Mouse (Mus musculus) T-helper 17 cell (primary cell): ENCODE results near the gene Srm.

ENCODE experiments used
- in situ Hi-C, 2 experiments: fragments of 300-600 bp; cut with MboI, MseI; formaldehyde crosslinking; loops; 1 replicate in 1 of 2; 2 replicates in 1 of 2; pipeline ENCODE4 v1.15.1; 2025; ENCODE audit warnings: high pct_unique_total_duplicates in 2 of 2

Gene Srm

GRCm38 (mm10) chr4:148600316-148600715 lies 9.0 kb downstream of the Srm start:
- in situ Hi-C loops, result loop anchor here (5.0 to 10.0 kb wide), 2 partner anchors 438 to 1414 kb away; partner anchors contain the start of genes Fbxo2 (in 1 of the 2) and Fbxo44 (in 1 of the 2)

- in situ Hi-C loops, result loop anchor here (5.0 to 10.0 kb wide), 2 partner anchors 440 to 1413 kb away; partner anchors contain the start of genes Fbxo2 (in 1 of the 2) and Fbxo44 (in 1 of the 2)
Measured at GRCm38 (mm10) chr4:148601871-148602270, 10.6 kb downstream of the Srm start.

GRCm38 (mm10) chr4:148602357-148603120 lies 11.2 kb downstream of the Srm start, which contains the start of gene Masp2:
Gene Masp2, plus strand, starts transcription at chr4:148602554.
- in situ Hi-C loops, result loop anchor here (5.0 to 10.0 kb wide), 2 partner anchors 440 to 1412 kb away; partner anchors contain the start of genes Fbxo2 (in 1 of the 2) and Fbxo44 (in 1 of the 2)

GRCm38 (mm10) chr4:148603376-148604139 lies 12.3 kb downstream of the Srm start:
- in situ Hi-C loops, result loop anchor here (5.0 to 10.0 kb wide), 2 partner anchors 441 to 1411 kb away; partner anchors contain the start of genes Fbxo2 (in 1 of the 2) and Fbxo44 (in 1 of the 2)

GRCm38 (mm10) chr4:148604141-148604540 lies 12.8 kb downstream of the Srm start:
- in situ Hi-C loops, result loop anchor here (5.0 to 10.0 kb wide), 2 partner anchors 442 to 1411 kb away; partner anchors contain the start of genes Fbxo2 (in 1 of the 2) and Fbxo44 (in 1 of the 2)

- in situ Hi-C loops, result loop anchor here (5.0 to 10.0 kb wide), 3 partner anchors 47 to 1410 kb away; partner anchors contain the start of genes Exosc10 (in 1 of the 2), Fbxo2 (in 1 of the 2) and Fbxo44 (in 1 of the 2)
Measured at GRCm38 (mm10) chr4:148604541-148605165, 13.3 kb downstream of the Srm start.

GRCm38 (mm10) chr4:148607758-148608157 lies 16.5 kb downstream of the Srm start:
- in situ Hi-C loops, result loop anchor here (5.0 to 10.0 kb wide), 2 partner anchors 50 to 1407 kb away; partner anchors contain the start of gene Exosc10 (in 1 of the 2)

GRCm38 (mm10) chr4:148609805-148610204 lies 18.5 kb downstream of the Srm start:
- in situ Hi-C loops, result loop anchor here (5.0 to 10.0 kb wide), 2 partner anchors 53 to 1405 kb away; partner anchors contain the start of gene Exosc10 (in 1 of the 2)

- in situ Hi-C loops, result no loop called here
Measured at GRCm38 (mm10) chr4:148610631-148611364, 19.5 kb downstream of the Srm start.

- in situ Hi-C loops, result no loop called here
Measured at GRCm38 (mm10) chr4:148612557-148612956, 21.3 kb downstream of the Srm start.

GRCm38 (mm10) chr4:148613738-148614137 lies 22.4 kb downstream of the Srm start:
- in situ Hi-C loops, result no loop called here

GRCm38 (mm10) chr4:148619805-148620204 lies 28.5 kb downstream of the Srm start:
- in situ Hi-C loops, result no loop called here

- in situ Hi-C loops, result no loop called here
Measured at GRCm38 (mm10) chr4:148620718-148621117, 29.4 kb downstream of the Srm start.

- in situ Hi-C loops, result no loop called here
Measured at GRCm38 (mm10) chr4:148622485-148622884, 31.2 kb downstream of the Srm start.

- in situ Hi-C loops, result no loop called here
Measured at GRCm38 (mm10) chr4:148623609-148624008, 32.3 kb downstream of the Srm start.

GRCm38 (mm10) chr4:148625010-148625409 lies 33.7 kb downstream of the Srm start:
- in situ Hi-C loops, result loop anchor here in 1 of 2 experiments (25.0 kb wide), 1 partner anchor 1937 kb away; no protein-coding TSS in a partner anchor

- in situ Hi-C loops, result loop anchor here in 1 of 2 experiments (25.0 kb wide), 1 partner anchor 1936 kb away; no protein-coding TSS in a partner anchor
Measured at GRCm38 (mm10) chr4:148625756-148626622, 34.7 kb downstream of the Srm start.

- in situ Hi-C loops, result loop anchor here in 1 of 2 experiments (25.0 kb wide), 1 partner anchor 1936 kb away; no protein-coding TSS in a partner anchor
Measured at GRCm38 (mm10) chr4:148626623-148627185, 35.4 kb downstream of the Srm start, which contains the start of gene Tardbp. Gene Tardbp, minus strand, starts transcription at chr4:148627019.
